Mouse (Mus musculus): ENCODE measurements around the gene Apod. TPM values are rescaled to one million over a fixed set of nuclear protein-coding genes. Genes with fewer than 3 reads are reported as not detected.
"Not testable (repeated sequence)": the region's sequence is repeated elsewhere in the genome, so short reads cannot be mapped to it uniquely, and the experiment has no call there.

Gene Apod
- total and polyA plus RNA-seq, 2 experiments from 2014 or later, result 68.5 to 293 TPM

GRCm38 (mm10) chr16:31334796-31335195, 20.2 kb upstream of the Apod start:
- Histone ChIP-seq H3K27ac (no peak overlapping the region), H3K36me3 (ENCODE audit: insufficient read depth, low read length) (no peaks in the 10 kb centered on the region), H3K9ac (replicated peaks; ENCODE audit: low read length) (no peak overlapping the region), H3K27me3 (ENCODE audit: insufficient read depth, low read length) (no peaks in the 10 kb centered on the region), H3K4me1 (ENCODE audit: insufficient read depth, low read length) (no peaks in the 10 kb centered on the region), H3K4me3 (ENCODE audit: low read length) (no peak overlapping the region), H3K9me3 (ENCODE audit: low read length) (no peaks in the 10 kb centered on the region), H3K4me2 (ENCODE audit: low read depth, low read length) (no peak overlapping the region)
- ATAC-seq (no peak), DNase-seq (ENCODE audit: low spot score) (no peak)
- WGBS, result 25% methylated on average over 5 of the region's 5 CpGs
- TF ChIP-seq CTCF (IDR thresholded peaks at IDR 0.05; ENCODE audit: low read depth), result no peak

GRCm38 (mm10) chr16:31332586-31332985, 18.0 kb upstream of the Apod start:
- Histone ChIP-seq H3K27me3 (ENCODE audit: insufficient read depth, low read length) (no peaks in the 10 kb centered on the region), H3K9me3 (ENCODE audit: low read length) (no peaks in the 10 kb centered on the region), H3K4me3 (ENCODE audit: low read length) (no peak overlapping the region), H3K4me1 (ENCODE audit: insufficient read depth, low read length) (no peaks in the 10 kb centered on the region), H3K27ac (no peak overlapping the region), H3K36me3 (ENCODE audit: insufficient read depth, low read length) (no peaks in the 10 kb centered on the region), H3K9ac (replicated peaks; ENCODE audit: low read length) (no peak overlapping the region), H3K4me2 (ENCODE audit: low read depth, low read length) (no peak overlapping the region)
- DNase-seq (ENCODE audit: low spot score), result no peak
- no peak for TF ChIP-seq CTCF (IDR thresholded peaks at IDR 0.05; ENCODE audit: low read depth)
- ATAC-seq, result no peak

GRCm38 (mm10) chr16:31330970-31331369, 16.4 kb upstream of the Apod start:
- H3K36me3 ChIP-seq (ENCODE audit: insufficient read depth, low read length); H3K4me3 ChIP-seq (ENCODE audit: low read length); ATAC-seq; H3K4me2 ChIP-seq (ENCODE audit: low read depth, low read length); H3K4me1 ChIP-seq (ENCODE audit: insufficient read depth, low read length); H3K27ac ChIP-seq; H3K27me3 ChIP-seq (ENCODE audit: insufficient read depth, low read length); H3K9ac ChIP-seq (replicated peaks; ENCODE audit: low read length); H3K9me3 ChIP-seq (ENCODE audit: low read length); DNase-seq (ENCODE audit: low spot score): not testable (repeated sequence)
- WGBS, result 67% methylated on average over 6 of the region's 6 CpGs

- Histone ChIP-seq H3K27ac (no peak overlapping the region), H3K4me2 (ENCODE audit: low read depth, low read length) (no peak overlapping the region), H3K4me1 (ENCODE audit: insufficient read depth, low read length) (no peaks in the 10 kb centered on the region), H3K27me3 (ENCODE audit: insufficient read depth, low read length) (no peaks in the 10 kb centered on the region), H3K4me3 (ENCODE audit: low read length) (no peak overlapping the region), H3K9ac (replicated peaks; ENCODE audit: low read length) (no peak overlapping the region), H3K36me3 (ENCODE audit: insufficient read depth, low read length) (no peaks in the 10 kb centered on the region), H3K9me3 (ENCODE audit: low read length) (no peaks in the 10 kb centered on the region)
- ATAC-seq, result no peak
- no peak for TF ChIP-seq CTCF (IDR thresholded peaks at IDR 0.05; ENCODE audit: low read depth)
- WGBS, result 65% methylated on average over 2 of the region's 2 CpGs
- DNase-seq (ENCODE audit: low spot score), result no peak
These were observed 15.1 kb upstream of the Apod start for GRCm38 (mm10) chr16:31329668-31330067.

- no peak for DNase-seq (ENCODE audit: low spot score)
- no peak overlapping the region for H3K27ac ChIP-seq
- no peak overlapping the region for H3K9ac ChIP-seq (replicated peaks; ENCODE audit: low read length)
- no peaks in the 10 kb centered on the region for H3K4me1 ChIP-seq (ENCODE audit: insufficient read depth, low read length)
- no peak for ATAC-seq
- no peaks in the 10 kb centered on the region for H3K27me3 ChIP-seq (ENCODE audit: insufficient read depth, low read length)
- no peak overlapping the region for H3K4me3 ChIP-seq (ENCODE audit: low read length)
- 86% methylated on average over 2 of the region's 2 CpGs for WGBS
- no peaks in the 10 kb centered on the region for H3K36me3 ChIP-seq (ENCODE audit: insufficient read depth, low read length)
- H3K4me2 ChIP-seq (ENCODE audit: low read depth, low read length), result no peak overlapping the region
- no peak for TF ChIP-seq CTCF (IDR thresholded peaks at IDR 0.05; ENCODE audit: low read depth)
- H3K9me3 ChIP-seq (ENCODE audit: low read length), result no peaks in the 10 kb centered on the region
These were observed 13.3 kb upstream of the Apod start for GRCm38 (mm10) chr16:31327891-31328290.

GRCm38 (mm10) chr16:31327430-31327829, 12.8 kb upstream of the Apod start:
- no peak for ATAC-seq
- no peaks in the 10 kb centered on the region for H3K36me3 ChIP-seq (ENCODE audit: insufficient read depth, low read length)
- H3K27me3 ChIP-seq (ENCODE audit: insufficient read depth, low read length), result no peaks in the 10 kb centered on the region
- no peak for DNase-seq (ENCODE audit: low spot score)
- 81% methylated on average over 8 of the region's 8 CpGs for WGBS
- TF ChIP-seq CTCF (IDR thresholded peaks at IDR 0.05; ENCODE audit: low read depth), result no peak
- no peak overlapping the region for H3K4me3 ChIP-seq (ENCODE audit: low read length)
- no peak overlapping the region for H3K4me2 ChIP-seq (ENCODE audit: low read depth, low read length)
- no peaks in the 10 kb centered on the region for H3K9me3 ChIP-seq (ENCODE audit: low read length)
- H3K4me1 ChIP-seq (ENCODE audit: insufficient read depth, low read length), result no peaks in the 10 kb centered on the region
- no peak overlapping the region for H3K9ac ChIP-seq (replicated peaks; ENCODE audit: low read length)
- H3K27ac ChIP-seq, result no peak overlapping the region

GRCm38 (mm10) chr16:31326679-31327078, 12.1 kb upstream of the Apod start:
- DNase-seq (ENCODE audit: low spot score), result no peak
- no peak overlapping the region for H3K4me2 ChIP-seq (ENCODE audit: low read depth, low read length)
- no peak for ATAC-seq
- no peak for TF ChIP-seq CTCF (IDR thresholded peaks at IDR 0.05; ENCODE audit: low read depth)
- H3K4me1 ChIP-seq (ENCODE audit: insufficient read depth, low read length), result no peaks in the 10 kb centered on the region
- no peaks in the 10 kb centered on the region for H3K27me3 ChIP-seq (ENCODE audit: insufficient read depth, low read length)
- no peak overlapping the region for H3K27ac ChIP-seq
- no peak overlapping the region for H3K4me3 ChIP-seq (ENCODE audit: low read length)
- no peak overlapping the region for H3K9ac ChIP-seq (replicated peaks; ENCODE audit: low read length)
- 69% methylated on average over 8 of the region's 8 CpGs for WGBS
- H3K36me3 ChIP-seq (ENCODE audit: insufficient read depth, low read length), result no peaks in the 10 kb centered on the region
- no peaks in the 10 kb centered on the region for H3K9me3 ChIP-seq (ENCODE audit: low read length)

Measured in hindbrain, postnatal 0 days (tissue).